Mouse (Mus musculus): Measurements from ENCODE around the gene Apopt1. TPM values are rescaled to one million over a fixed set of nuclear protein-coding genes. Genes with fewer than 3 reads are reported as not detected.
"Not testable (repeated sequence)": the region's sequence is repeated elsewhere in the genome, so short reads cannot be mapped to it uniquely, and the experiment has no call there.

Gene Apopt1
- polyA plus RNA-seq, 1 experiment from 2014 or later = 57.8 TPM

DNA sequence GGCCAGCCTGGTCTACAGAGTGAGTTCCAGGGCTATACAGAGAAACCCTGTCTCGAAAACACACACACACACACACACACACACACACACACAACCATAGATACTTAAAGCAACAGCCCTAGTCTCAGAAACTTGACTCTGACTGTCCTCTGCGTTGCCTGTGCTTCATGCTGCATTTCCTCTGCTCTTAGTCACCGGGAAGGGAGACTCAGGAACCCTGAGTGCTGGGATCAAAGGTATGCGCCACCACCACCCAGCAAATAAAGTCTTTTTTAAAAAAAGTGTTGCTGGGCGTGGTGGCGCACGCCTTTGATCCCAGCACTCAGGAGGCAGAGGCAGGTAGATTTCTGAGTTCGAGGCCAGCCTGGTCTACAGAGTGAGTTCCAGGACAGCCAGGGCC is 23.6 kb downstream of the Apopt1 start:
- not testable (repeated sequence) for H3K4me2 ChIP-seq (replicated peaks); H3K9ac ChIP-seq (replicated peaks); H3K36me3 ChIP-seq; H3K27me3 ChIP-seq; H3K9me3 ChIP-seq; ATAC-seq (ENCODE audit: low FRiP score, low read depth); H3K4me3 ChIP-seq; H3K27ac ChIP-seq (replicated peaks)
- peaks cover 12% of the 10 kb centered on the region; the same call in 1 of the 2 replicates for H3K4me1 ChIP-seq
- 88% methylated on average over 8 of the region's 8 CpGs for WGBS

- no peak for ATAC-seq (ENCODE audit: low FRiP score, low read depth)
- H3K27me3 ChIP-seq = no peaks in the 10 kb centered on the region
- no peak overlapping the region for H3K9ac ChIP-seq (replicated peaks)
- H3K27ac ChIP-seq (replicated peaks) = no peak overlapping the region
- WGBS = 57% methylated on average over 9 of the region's 9 CpGs
- no peak overlapping the region for H3K4me2 ChIP-seq (replicated peaks)
- no peaks in the 10 kb centered on the region for H3K36me3 ChIP-seq
- H3K4me3 ChIP-seq = no peak overlapping the region
- H3K4me1 ChIP-seq = peaks cover 7% of the 10 kb centered on the region; the same call in 1 of the 2 replicates
- no peaks in the 10 kb centered on the region for H3K9me3 ChIP-seq
These were observed 24.3 kb downstream of the Apopt1 start for GRCm38 (mm10) chr12:111737370-111737769.

DNA sequence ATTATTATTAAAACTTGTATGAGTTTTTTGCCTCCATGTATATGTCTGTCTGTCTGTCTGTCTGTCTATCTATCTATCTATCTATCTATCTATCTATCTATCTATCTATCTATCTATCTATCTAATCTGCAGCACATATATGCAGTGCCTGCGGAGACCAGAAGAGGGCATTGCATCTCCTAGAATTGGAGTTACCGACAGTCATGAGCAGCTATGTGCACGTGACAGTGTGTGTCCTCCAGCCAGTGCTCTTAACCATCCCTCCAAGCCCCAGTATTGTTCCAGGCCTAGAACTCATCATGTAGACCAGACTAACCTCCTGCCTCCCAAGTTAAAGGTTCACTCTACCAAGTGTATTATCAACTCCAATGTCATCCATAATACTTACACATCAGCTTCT is 25.7 kb downstream of the Apopt1 start:
- Histone ChIP-seq H3K9ac (replicated peaks) (no peak overlapping the region), H3K27me3 (no peaks in the 10 kb centered on the region), H3K9me3 (no peaks in the 10 kb centered on the region), H3K36me3 (no peaks in the 10 kb centered on the region), H3K4me1 (no peaks in the 10 kb centered on the region), H3K27ac (replicated peaks) (no peak overlapping the region), H3K4me2 (replicated peaks) (no peak overlapping the region), H3K4me3 (no peak overlapping the region)
- 0 out of 2 replicates have a peak, but pooled peaks have one; percentile 38 for ATAC-seq (ENCODE audit: low FRiP score, low read depth)
- WGBS = 10% methylated on average over 3 of the region's 3 CpGs

- Histone ChIP-seq H3K9me3 (no peaks in the 10 kb centered on the region), H3K4me1 (peaks cover 6% of the 10 kb centered on the region; the same call in 1 of the 2 replicates), H3K27ac (replicated peaks) (no peak overlapping the region), H3K4me2 (replicated peaks) (no peak overlapping the region), H3K27me3 (no peaks in the 10 kb centered on the region), H3K9ac (replicated peaks) (no peak overlapping the region), H3K4me3 (no peak overlapping the region), H3K36me3 (no peaks in the 10 kb centered on the region)
- no peak for ATAC-seq (ENCODE audit: low FRiP score, low read depth)
- 84% methylated on average over 8 of the region's 8 CpGs for WGBS
These were observed 28.3 kb downstream of the Apopt1 start for GRCm38 (mm10) chr12:111741338-111741737.

DNA sequence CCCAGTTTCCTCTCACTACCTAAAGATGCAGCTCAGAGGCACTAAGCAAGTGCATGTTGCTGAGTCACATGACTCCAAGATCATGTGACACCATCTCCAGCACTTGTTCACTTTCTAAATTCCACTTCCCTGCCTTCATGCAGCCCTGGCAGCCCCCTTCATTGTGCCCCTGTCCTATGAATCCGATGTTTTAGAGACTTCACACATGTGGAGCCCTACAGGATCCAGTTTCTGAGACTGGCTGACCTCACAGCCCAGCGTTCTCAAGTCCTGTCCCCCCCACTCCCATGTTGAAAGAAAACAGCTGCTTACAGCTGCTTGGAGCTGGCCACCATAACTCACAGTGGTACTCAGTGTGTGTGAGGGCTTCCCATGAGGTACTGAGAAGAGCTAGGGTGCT is 30.4 kb downstream of the Apopt1 start:
- no peak overlapping the region for H3K27ac ChIP-seq (replicated peaks)
- no peak for ATAC-seq (ENCODE audit: low FRiP score, low read depth)

GRCm38 (mm10) chr12:111743981-111744423 is 30.9 kb downstream of the Apopt1 start:
- Histone ChIP-seq H3K9ac (replicated peaks) (no peak overlapping the region), H3K27me3 (no peaks in the 10 kb centered on the region), H3K4me2 (replicated peaks) (no peak overlapping the region), H3K9me3 (no peaks in the 10 kb centered on the region), H3K36me3 (no peaks in the 10 kb centered on the region), H3K4me1 (peaks cover 6% of the 10 kb centered on the region; the same call in 1 of the 2 replicates), H3K4me3 (no peak overlapping the region), H3K27ac (replicated peaks) (0 out of 2 replicates have a peak overlapping the region, but pooled peaks have one; percentile 20)
- no peak for ATAC-seq (ENCODE audit: low FRiP score, low read depth)
- WGBS = 90% methylated on average over 11 of the region's 11 CpGs

More for the DNA sequence above, 30.4 kb downstream of the Apopt1 start:
- H3K27me3 ChIP-seq = no peaks in the 10 kb centered on the region
- H3K36me3 ChIP-seq = no peaks in the 10 kb centered on the region
- no peak overlapping the region for H3K9ac ChIP-seq (replicated peaks)
- no peaks in the 10 kb centered on the region for H3K9me3 ChIP-seq
- no peak overlapping the region for H3K4me3 ChIP-seq
- 83% methylated on average over 2 of the region's 2 CpGs for WGBS
- H3K4me1 ChIP-seq = peaks cover 6% of the 10 kb centered on the region; the same call in 1 of the 2 replicates
- H3K4me2 ChIP-seq (replicated peaks) = no peak overlapping the region

- Histone ChIP-seq H3K4me3 (no peak overlapping the region), H3K4me1 (peaks cover 6% of the 10 kb centered on the region; the same call in 1 of the 2 replicates), H3K4me2 (replicated peaks) (no peak overlapping the region), H3K36me3 (no peaks in the 10 kb centered on the region), H3K27me3 (no peaks in the 10 kb centered on the region), H3K9ac (replicated peaks) (no peak overlapping the region), H3K27ac (replicated peaks) (no peak overlapping the region), H3K9me3 (no peaks in the 10 kb centered on the region)
- no peak for ATAC-seq (ENCODE audit: low FRiP score, low read depth)
- 71% methylated on average over 6 of the region's 6 CpGs for WGBS
These were observed 32.2 kb downstream of the Apopt1 start for GRCm38 (mm10) chr12:111745274-111745673.

DNA sequence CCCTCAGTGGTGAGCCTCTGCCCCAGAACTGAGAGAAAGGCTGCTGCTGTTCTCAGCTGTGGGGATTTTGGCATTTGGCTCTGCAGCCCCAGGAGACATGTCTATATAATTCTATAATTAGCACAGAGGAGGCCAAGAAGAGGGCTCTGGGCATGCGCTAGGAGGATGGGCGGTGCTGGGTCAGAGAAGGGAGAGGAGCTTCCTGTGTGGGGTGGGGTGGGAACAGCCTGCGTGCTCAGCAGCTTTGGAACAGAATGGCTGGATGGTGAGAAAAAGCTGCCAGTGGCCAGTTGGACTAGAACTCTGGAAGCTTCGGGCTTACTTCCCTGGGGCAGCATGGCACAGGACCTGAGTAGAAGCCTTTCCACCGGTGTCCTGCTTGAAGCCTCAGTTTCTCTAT is 33.0 kb downstream of the Apopt1 start:
- ATAC-seq (ENCODE audit: low FRiP score, low read depth) = no peak
- no peak overlapping the region for H3K4me2 ChIP-seq (replicated peaks)
- H3K4me3 ChIP-seq = no peak overlapping the region
- H3K27ac ChIP-seq (replicated peaks) = no peak overlapping the region
- no peaks in the 10 kb centered on the region for H3K27me3 ChIP-seq
- H3K4me1 ChIP-seq = peaks cover 6% of the 10 kb centered on the region; the same call in 1 of the 2 replicates
- no peaks in the 10 kb centered on the region for H3K9me3 ChIP-seq
- no peaks in the 10 kb centered on the region for H3K36me3 ChIP-seq
- no peak overlapping the region for H3K9ac ChIP-seq (replicated peaks)
- 69% methylated on average over 5 of the region's 5 CpGs for WGBS

GRCm38 (mm10) chr12:111747421-111747820 is 34.4 kb downstream of the Apopt1 start:
- no peak overlapping the region for H3K4me3 ChIP-seq
- H3K27ac ChIP-seq (replicated peaks) = no peak overlapping the region
- H3K36me3 ChIP-seq = no peaks in the 10 kb centered on the region
- no peak for ATAC-seq (ENCODE audit: low FRiP score, low read depth)
- no peaks in the 10 kb centered on the region for H3K9me3 ChIP-seq
- no peak overlapping the region for H3K9ac ChIP-seq (replicated peaks)
- H3K27me3 ChIP-seq = no peaks in the 10 kb centered on the region
- 88% methylated on average over 7 of the region's 7 CpGs for WGBS
- H3K4me1 ChIP-seq = peaks cover 6% of the 10 kb centered on the region; the same call in 1 of the 2 replicates
- no peak overlapping the region for H3K4me2 ChIP-seq (replicated peaks)

DNA sequence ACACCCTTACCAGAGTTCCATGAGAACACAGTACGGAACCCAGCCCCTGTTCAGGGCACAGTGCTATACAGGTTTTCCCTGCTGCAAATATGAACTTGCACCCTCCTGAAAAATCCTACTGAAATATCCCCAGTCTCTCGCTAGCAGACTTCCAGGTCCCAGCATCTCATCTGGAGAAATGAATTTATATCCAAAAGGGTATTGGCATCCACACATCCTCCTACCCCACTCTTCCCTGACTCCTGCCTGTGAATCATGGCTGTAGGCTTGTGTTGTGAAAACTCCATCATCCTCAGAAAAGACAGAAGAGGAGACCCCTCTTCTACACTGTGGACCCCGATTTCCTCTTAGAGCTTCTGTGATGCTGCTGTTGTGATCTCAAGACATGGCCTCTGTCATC is 37.7 kb downstream of the Apopt1 start:
- H3K9me3 ChIP-seq = no peaks in the 10 kb centered on the region
- H3K36me3 ChIP-seq = no peaks in the 10 kb centered on the region
- H3K4me2 ChIP-seq (replicated peaks) = no peak overlapping the region
- ATAC-seq (ENCODE audit: low FRiP score, low read depth) = no peak
- H3K4me3 ChIP-seq = no peak overlapping the region
- 96% methylated on average over 3 of the region's 3 CpGs for WGBS
- no peak overlapping the region for H3K27ac ChIP-seq (replicated peaks)
- H3K27me3 ChIP-seq = no peaks in the 10 kb centered on the region
- peaks cover 3% of the 10 kb centered on the region; the same call in 1 of the 2 replicates for H3K4me1 ChIP-seq
- no peak overlapping the region; the same call in 1 of the 2 replicates for H3K9ac ChIP-seq (replicated peaks)

GRCm38 (mm10) chr12:111752491-111752890 is 39.4 kb downstream of the Apopt1 start:
- ATAC-seq (ENCODE audit: low FRiP score, low read depth) = no peak
- H3K36me3 ChIP-seq = no peaks in the 10 kb centered on the region
- H3K4me3 ChIP-seq = no peak overlapping the region
- H3K27ac ChIP-seq (replicated peaks) = no peak overlapping the region
- H3K4me1 ChIP-seq = no peaks in the 10 kb centered on the region
- no peak overlapping the region for H3K4me2 ChIP-seq (replicated peaks)
- no peak overlapping the region for H3K9ac ChIP-seq (replicated peaks)
- WGBS = 88% methylated on average over 6 of the region's 6 CpGs
- H3K27me3 ChIP-seq = peaks cover 11% of the 10 kb centered on the region
- no peaks in the 10 kb centered on the region for H3K9me3 ChIP-seq

DNA sequence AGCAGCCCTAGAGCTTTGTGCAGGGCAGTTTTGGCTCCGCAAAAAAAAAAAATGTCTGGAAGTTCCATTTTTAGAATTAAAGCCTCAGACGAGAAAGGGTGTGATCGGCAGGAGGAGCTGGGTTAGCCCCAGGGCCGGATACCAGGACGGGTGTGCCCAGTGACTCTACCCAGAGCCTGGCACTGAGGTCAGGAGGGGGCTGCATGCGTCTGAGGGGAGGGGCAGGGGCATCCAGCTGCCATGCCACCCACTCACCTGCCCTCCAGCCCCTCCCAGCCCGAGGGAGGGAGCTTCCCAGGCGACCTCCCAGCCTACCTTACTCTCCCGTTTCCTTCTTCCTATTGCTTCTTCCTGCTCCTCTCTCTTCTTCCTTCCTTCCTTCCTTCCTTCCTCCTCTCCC is 40.3 kb downstream of the Apopt1 start:
- H3K27me3 ChIP-seq = peaks cover 11% of the 10 kb centered on the region
- WGBS = 69% methylated on average over 9 of the region's 9 CpGs

DNA sequence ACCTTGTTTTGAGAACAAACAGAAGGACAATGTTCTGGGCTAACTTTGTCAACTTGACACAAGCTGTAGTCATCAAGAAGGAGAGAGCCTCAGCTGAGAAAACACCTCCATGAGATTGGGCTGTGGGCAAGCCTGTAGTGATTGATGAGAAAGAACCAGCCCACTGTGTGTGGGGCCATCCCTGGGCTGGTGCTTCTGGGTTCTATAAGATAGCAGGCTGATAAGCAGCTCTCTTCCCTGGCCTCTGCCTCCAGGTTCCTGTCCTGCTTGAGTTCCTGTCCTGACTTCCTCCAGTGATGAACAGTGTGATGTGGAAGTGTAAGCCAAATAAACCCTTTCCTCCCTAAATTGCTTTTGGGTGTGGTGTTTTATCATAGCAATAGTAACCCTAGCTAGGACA is 41.6 kb downstream of the Apopt1 start:
- no peak for ATAC-seq (ENCODE audit: low FRiP score, low read depth)

More for the DNA sequence above, 40.3 kb downstream of the Apopt1 start:
- no peak overlapping the region for H3K4me3 ChIP-seq
- H3K9ac ChIP-seq (replicated peaks) = no peak overlapping the region; the same call in 1 of the 2 replicates
- H3K27ac ChIP-seq (replicated peaks) = no peak overlapping the region
- no peak overlapping the region for H3K4me2 ChIP-seq (replicated peaks)
- no peaks in the 10 kb centered on the region for H3K36me3 ChIP-seq
- H3K9me3 ChIP-seq = no peaks in the 10 kb centered on the region
- no peak for ATAC-seq (ENCODE audit: low FRiP score, low read depth)
- H3K4me1 ChIP-seq = peaks cover 7% of the 10 kb centered on the region

More for the DNA sequence above, 41.6 kb downstream of the Apopt1 start:
- Histone ChIP-seq H3K4me1 (peaks cover 10% of the 10 kb centered on the region), H3K4me3 (no peak overlapping the region), H3K27me3 (peaks cover 11% of the 10 kb centered on the region), H3K36me3 (no peaks in the 10 kb centered on the region), H3K4me2 (replicated peaks) (no peak overlapping the region), H3K27ac (replicated peaks) (no peak overlapping the region), H3K9me3 (no peaks in the 10 kb centered on the region), H3K9ac (replicated peaks) (no peak overlapping the region)

All from midbrain, embryonic 12.5 days (tissue).